Mouse (Mus musculus): ENCODE results near the gene Nat14.

DNA sequence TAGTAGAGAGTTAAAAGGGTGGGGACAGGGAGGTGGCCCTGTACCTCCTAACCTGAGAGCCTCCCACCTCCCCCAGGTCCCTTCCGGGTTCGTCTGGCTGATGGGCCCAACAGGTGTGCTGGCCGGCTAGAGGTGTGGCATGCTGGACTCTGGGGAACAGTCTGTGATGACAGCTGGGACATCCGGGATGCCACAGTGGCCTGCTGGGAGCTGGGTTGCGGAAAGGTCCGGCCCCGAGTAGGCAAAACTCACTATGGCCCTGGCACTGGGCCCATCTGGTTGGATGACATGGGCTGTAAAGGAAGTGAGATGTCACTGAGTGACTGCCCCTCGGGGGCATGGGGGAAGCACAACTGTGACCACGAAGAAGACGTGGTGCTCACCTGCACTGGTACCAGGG lies 15.0 kb downstream of the Nat14 start:
- TF ChIP-seq POLR2A (IDR thresholded peaks at IDR 0.05; ENCODE audit: low read depth, low read length) (no peak), CTCF (IDR thresholded peaks at IDR 0.05; ENCODE audit: extremely low read depth, insufficient read depth, insufficient read length, insufficient replicate concordance) (no peak)

All from spleen, adult 2 months (tissue).